Mouse (Mus musculus): ENCODE data around the gene Zfp668. TPM values are rescaled to one million over a fixed set of nuclear protein-coding genes. Genes with fewer than 3 reads are reported as not detected.

The Zfp668 gene
- polyA plus RNA-seq, 1 experiment: 12.1 TPM

GRCm38 (mm10) chr7:127885951-127886350 is 9.3 kb upstream of the Zfp668 start:
- Histone ChIP-seq H3K36me3 (ENCODE audit: control insufficient read depth, insufficient read depth) (peaks cover 30% of the 10 kb centered on the region), H3K4me3 (ENCODE audit: insufficient read depth, poor library complexity, severe bottlenecking) (no peak overlapping the region), H3K79me3 (ENCODE audit: low read depth) (peaks cover 6% of the 10 kb centered on the region), H3K79me2 (ENCODE audit: control insufficient read depth, insufficient read depth) (peaks cover 50% of the 10 kb centered on the region), H3ac (ENCODE audit: control insufficient read depth, insufficient read length, low read depth) (no peak overlapping the region), H3K27me3 (ENCODE audit: control insufficient read depth, insufficient read depth, insufficient read length) (no peaks in the 10 kb centered on the region)
- TF ChIP-seq MYOD1 (IDR thresholded peaks at IDR 0.05; ENCODE audit: control insufficient read depth, insufficient read length, low read depth) (no peak), CTCF (IDR thresholded peaks at IDR 0.05; ENCODE audit: control insufficient read depth, insufficient read depth, insufficient read length) (no peak), FOSL1 (IDR thresholded peaks at IDR 0.05; ENCODE audit: insufficient read depth, low read length, poor library complexity, severe bottlenecking) (no peak), MAX (IDR thresholded peaks at IDR 0.05) (no peak), USF1 (IDR thresholded peaks at IDR 0.05; ENCODE audit: low read depth) (no peak), MYOG (IDR thresholded peaks at IDR 0.05; ENCODE audit: control insufficient read depth, extremely low read depth, insufficient read length) (no peak), CEBPB (IDR thresholded peaks at IDR 0.05; ENCODE audit: low read depth) (no peak)

GRCm38 (mm10) chr7:127880431-127880830 is 3.8 kb upstream of the Zfp668 start:
- no peaks in the 10 kb centered on the region for H3K27me3 ChIP-seq (ENCODE audit: control insufficient read depth, insufficient read depth, insufficient read length)
- no peak for TF ChIP-seq FOSL1 (IDR thresholded peaks at IDR 0.05; ENCODE audit: insufficient read depth, low read length, poor library complexity, severe bottlenecking)
- no peak for TF ChIP-seq MYOG (IDR thresholded peaks at IDR 0.05; ENCODE audit: control insufficient read depth, extremely low read depth, insufficient read length)
- no peak for TF ChIP-seq CEBPB (IDR thresholded peaks at IDR 0.05; ENCODE audit: low read depth)
- no peak for TF ChIP-seq MYOD1 (IDR thresholded peaks at IDR 0.05; ENCODE audit: control insufficient read depth, insufficient read length, low read depth)
- H3K79me3 ChIP-seq (ENCODE audit: low read depth): peaks cover 35% of the 10 kb centered on the region
- no peak overlapping the region for H3ac ChIP-seq (ENCODE audit: control insufficient read depth, insufficient read length, low read depth)
- peaks cover 84% of the 10 kb centered on the region for H3K79me2 ChIP-seq (ENCODE audit: control insufficient read depth, insufficient read depth)
- peaks cover 48% of the 10 kb centered on the region for H3K36me3 ChIP-seq (ENCODE audit: control insufficient read depth, insufficient read depth)
- H3K4me3 ChIP-seq (ENCODE audit: insufficient read depth, poor library complexity, severe bottlenecking): no peak overlapping the region

- H3K27me3 ChIP-seq (ENCODE audit: control insufficient read depth, insufficient read depth, insufficient read length): no peaks in the 10 kb centered on the region
- H3ac ChIP-seq (ENCODE audit: control insufficient read depth, insufficient read length, low read depth): no peak overlapping the region
- H3K79me2 ChIP-seq (ENCODE audit: control insufficient read depth, insufficient read depth): peaks cover 90% of the 10 kb centered on the region
- peaks cover 46% of the 10 kb centered on the region for H3K79me3 ChIP-seq (ENCODE audit: low read depth)
- H3K4me3 ChIP-seq (ENCODE audit: insufficient read depth, poor library complexity, severe bottlenecking): no peak overlapping the region
- H3K36me3 ChIP-seq (ENCODE audit: control insufficient read depth, insufficient read depth): peaks cover 44% of the 10 kb centered on the region
- TF ChIP-seq CEBPB (IDR thresholded peaks at IDR 0.05; ENCODE audit: low read depth) (no peak), MYOG (IDR thresholded peaks at IDR 0.05; ENCODE audit: control insufficient read depth, extremely low read depth, insufficient read length) (no peak), CTCF (IDR thresholded peaks at IDR 0.05; ENCODE audit: control insufficient read depth, insufficient read depth, insufficient read length) (no peak), FOSL1 (IDR thresholded peaks at IDR 0.05; ENCODE audit: insufficient read depth, low read length, poor library complexity, severe bottlenecking) (no peak)
Measured at GRCm38 (mm10) chr7:127879301-127879700, 2.7 kb upstream of the Zfp668 start.

GRCm38 (mm10) chr7:127876041-127876466 is 574 bp downstream of the Zfp668 start, which contains the start of gene Zfp646:
Gene Zfp646 (plus strand): TSS chr7:127876221.
- Histone ChIP-seq H3K27me3 (ENCODE audit: control insufficient read depth, insufficient read depth, insufficient read length) (no peaks in the 10 kb centered on the region), H3K36me3 (ENCODE audit: control insufficient read depth, insufficient read depth) (peaks cover 36% of the 10 kb centered on the region), H3K79me3 (ENCODE audit: low read depth) (peaks cover 61% of the 10 kb centered on the region), H3K79me2 (ENCODE audit: control insufficient read depth, insufficient read depth) (peaks cover 91% of the 10 kb centered on the region), H3K4me3 (ENCODE audit: insufficient read depth, poor library complexity, severe bottlenecking) (peak within 1 kb of the TSS; percentile 75), H3ac (ENCODE audit: control insufficient read depth, insufficient read length, low read depth) (peak within 1 kb of the TSS; percentile 85)
- no peak for TF ChIP-seq MAX (IDR thresholded peaks at IDR 0.05)
- TF ChIP-seq MYOG (IDR thresholded peaks at IDR 0.05; ENCODE audit: control insufficient read depth, extremely low read depth, insufficient read length): no peak
- TF ChIP-seq CTCF (IDR thresholded peaks at IDR 0.05; ENCODE audit: control insufficient read depth, insufficient read depth, insufficient read length): no peak
- no peak for TF ChIP-seq FOSL1 (IDR thresholded peaks at IDR 0.05; ENCODE audit: insufficient read depth, low read length, poor library complexity, severe bottlenecking)
- no peak for TF ChIP-seq USF1 (IDR thresholded peaks at IDR 0.05; ENCODE audit: low read depth)
- no peak for TF ChIP-seq CEBPB (IDR thresholded peaks at IDR 0.05; ENCODE audit: low read depth)
- TF ChIP-seq MYOD1 (IDR thresholded peaks at IDR 0.05; ENCODE audit: control insufficient read depth, insufficient read length, low read depth): no peak

- H3ac ChIP-seq (ENCODE audit: control insufficient read depth, insufficient read length, low read depth): peak overlapping the region; percentile 73
- no peak for TF ChIP-seq MAX (IDR thresholded peaks at IDR 0.05)
- TF ChIP-seq MYOD1 (IDR thresholded peaks at IDR 0.05; ENCODE audit: control insufficient read depth, insufficient read length, low read depth): no peak
- TF ChIP-seq USF1 (IDR thresholded peaks at IDR 0.05; ENCODE audit: low read depth): no peak
- no peak for TF ChIP-seq MYOG (IDR thresholded peaks at IDR 0.05; ENCODE audit: control insufficient read depth, extremely low read depth, insufficient read length)
- no peak for TF ChIP-seq CTCF (IDR thresholded peaks at IDR 0.05; ENCODE audit: control insufficient read depth, insufficient read depth, insufficient read length)
- H3K36me3 ChIP-seq (ENCODE audit: control insufficient read depth, insufficient read depth): peaks cover 34% of the 10 kb centered on the region
- peak overlapping the region; percentile 75 for H3K4me3 ChIP-seq (ENCODE audit: insufficient read depth, poor library complexity, severe bottlenecking)
- H3K79me2 ChIP-seq (ENCODE audit: control insufficient read depth, insufficient read depth): peaks cover 90% of the 10 kb centered on the region
- H3K79me3 ChIP-seq (ENCODE audit: low read depth): peaks cover 64% of the 10 kb centered on the region
- no peaks in the 10 kb centered on the region for H3K27me3 ChIP-seq (ENCODE audit: control insufficient read depth, insufficient read depth, insufficient read length)
Measured at GRCm38 (mm10) chr7:127875627-127876001, 1.0 kb downstream of the Zfp668 start.
